Mouse (Mus musculus) hindbrain, embryonic 15.5 days (tissue): ENCODE results near the gene Cdk12. TPM values are rescaled to one million over a fixed set of nuclear protein-coding genes. Genes with fewer than 3 reads are reported as not detected.

Source experiments
- ATAC-seq: fragments of 200-750 bp; cut with Nextera tagmentation; 2 replicates; pipeline ENCODE4 v1.8.0; 2017; ENCODE audit warnings: low read depth, moderate number of reproducible peaks, moderate TSS enrichment; ENCODE audit not compliant: low FRiP score
- H3K27ac ChIP-seq: fragments of 300-500 bp; sonication (generic); replicated peaks from 2 replicates; pipeline ENCODE4 v1.5.1; 2015; ENCODE audit warnings: mild to moderate bottlenecking, inconsistent platforms
- H3K27me3 ChIP-seq: fragments of 300-500 bp; sonication (generic); 2 replicates; pipeline ENCODE4 v1.6.1; 2015; ENCODE audit warnings: control low read depth, inconsistent platforms
- H3K36me3 ChIP-seq: fragments of 300-500 bp; sonication (generic); 2 replicates; pipeline ENCODE4 v1.6.1; 2015; ENCODE audit warnings: control low read depth, inconsistent platforms
- H3K4me1 ChIP-seq: fragments of 300-500 bp; sonication (generic); replicated peaks from 2 replicates; pipeline ENCODE4 v1.6.1; 2015; ENCODE audit warnings: control low read depth, inconsistent platforms
- H3K4me2 ChIP-seq: fragments of 300-500 bp; sonication (generic); 2 replicates; pipeline ENCODE4 v1.6.1; 2015; ENCODE audit warnings: moderate library complexity, mild to moderate bottlenecking, inconsistent platforms
- H3K4me3 ChIP-seq: fragments of 300-500 bp; sonication (generic); 2 replicates; pipeline ENCODE4 v1.5.1; 2015; ENCODE audit warnings: mild to moderate bottlenecking, inconsistent platforms
- H3K9ac ChIP-seq: fragments of 300-500 bp; sonication (generic); 2 replicates; pipeline ENCODE4 v1.6.1; 2015; ENCODE audit warnings: inconsistent platforms
- H3K9me3 ChIP-seq: fragments of 300-500 bp; sonication (generic); 2 replicates; pipeline ENCODE4 v1.6.1; 2016; ENCODE audit warnings: control low read depth, inconsistent platforms
- WGBS: fragments of 180-500 bp; shearing (Covaris S2); methylation state at CpG from one replicate; pipeline ENCODE4 v1.1.7; 2015; 5-methylcytosine and 5-hydroxymethylcytosine counted together
- polyA plus RNA-seq: library from polyadenylated mRNA; unstranded; fragments of >200 nt; fragmentation: Nextera tagmentation; extraction: Ambion mirVana; gene quantifications from 2 replicates; pipeline ENCODE4 v1.2.1, GENCODE M21; 2015

The Cdk12 gene
- polyA plus RNA-seq, 1 experiment from 2014 or later = 8.4 TPM

DNA sequence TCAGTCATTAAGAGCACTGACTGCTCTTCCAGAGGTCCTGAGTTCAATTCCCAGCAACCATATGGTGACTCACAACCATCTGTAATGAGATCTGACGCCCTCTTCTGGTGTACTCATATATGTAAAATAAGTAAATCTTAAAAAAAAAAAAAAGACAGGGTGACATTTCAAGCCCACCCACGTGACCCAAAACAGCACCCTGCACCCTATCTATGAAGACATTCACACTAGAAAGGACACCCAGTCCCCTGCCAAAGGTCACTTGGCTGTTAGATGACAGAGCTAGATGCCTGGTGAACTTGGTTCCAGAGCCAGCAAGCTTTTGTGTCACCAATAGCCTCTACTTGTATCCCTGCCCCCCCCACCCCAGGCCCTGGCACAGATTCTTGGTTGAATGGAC is 90.2 kb downstream of the Cdk12 start:
- Histone ChIP-seq H3K4me2 (no peak overlapping the region), H3K27me3 (0 out of 2 replicates have a peak, but pooled peaks cover under 1% of the 10 kb centered on the region), H3K27ac (no peak overlapping the region), H3K9me3 (no peaks in the 10 kb centered on the region), H3K36me3 (no peaks in the 10 kb centered on the region), H3K4me3 (no peak overlapping the region), H3K4me1 (peaks cover 62% of the 10 kb centered on the region), H3K9ac (no peak overlapping the region)
- no peak for ATAC-seq
- 44% methylated on average over 2 of the region's 2 CpGs for WGBS

DNA sequence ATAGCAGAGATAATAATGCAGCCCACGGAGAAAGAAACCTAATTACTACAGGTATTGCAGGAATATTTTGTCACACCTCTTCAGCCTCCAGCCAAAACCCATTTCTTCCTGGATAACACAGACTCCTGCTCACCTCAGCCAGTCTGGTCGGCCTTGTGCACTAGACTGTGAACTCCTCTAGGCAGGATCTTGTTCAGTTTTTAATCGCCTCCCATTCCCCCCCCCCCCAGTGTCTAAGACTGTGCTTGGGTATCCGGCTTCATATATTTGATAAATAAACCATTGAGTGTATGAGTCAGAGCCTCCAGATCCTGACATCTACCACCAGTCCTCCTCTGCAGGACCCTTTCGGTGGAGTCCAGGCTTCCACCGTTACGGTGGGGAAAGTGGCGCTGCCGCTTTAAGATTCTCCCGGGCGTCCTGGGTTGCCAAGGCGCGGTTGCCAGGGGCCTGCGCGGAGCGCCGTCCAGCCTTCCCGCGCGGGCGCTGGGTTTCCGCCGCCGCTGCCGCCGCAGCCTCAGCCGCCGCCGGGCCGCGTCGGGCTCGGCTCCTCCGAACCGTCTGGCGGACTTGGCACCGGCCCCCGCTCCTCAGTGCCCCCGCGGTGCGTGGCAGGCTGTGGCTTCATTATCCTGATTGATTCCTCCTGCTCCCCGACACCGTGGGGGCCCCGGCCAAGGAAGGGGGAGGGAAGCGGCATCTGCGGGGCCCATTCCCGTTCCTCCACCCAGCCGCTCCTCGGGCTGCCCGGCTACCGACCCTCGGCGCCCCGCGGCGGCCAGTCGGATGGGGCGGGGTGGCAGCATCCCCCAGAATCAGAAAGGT is 91.5 kb downstream of the Cdk12 start:
- no peaks in the 10 kb centered on the region for H3K36me3 ChIP-seq
- peaks cover 65% of the 10 kb centered on the region for H3K4me1 ChIP-seq
- peak overlapping the region; percentile 74 for H3K4me2 ChIP-seq
- peak overlapping the region; percentile 80 for H3K27ac ChIP-seq
- H3K9ac ChIP-seq = peak overlapping the region; percentile 59
- under 1% methylated on average over 58 of the region's 58 CpGs for WGBS
- 0 out of 2 replicates have a peak, but pooled peaks cover 4% of the 10 kb centered on the region for H3K27me3 ChIP-seq
- peak; percentile 80 for ATAC-seq
- peak overlapping the region; percentile 58 for H3K4me3 ChIP-seq
- H3K9me3 ChIP-seq = no peaks in the 10 kb centered on the region

- 0 out of 2 replicates have a peak, but pooled peaks have one; percentile 7 for ATAC-seq
- peak overlapping the region; percentile 59 for H3K9ac ChIP-seq
- WGBS = 4% methylated on average over 9 of the region's 9 CpGs
- H3K27ac ChIP-seq = peak overlapping the region; percentile 80
- H3K4me2 ChIP-seq = peak overlapping the region; percentile 74
- no peaks in the 10 kb centered on the region for H3K9me3 ChIP-seq
- no peaks in the 10 kb centered on the region for H3K36me3 ChIP-seq
- H3K4me3 ChIP-seq = peak overlapping the region; percentile 58
- H3K27me3 ChIP-seq = 0 out of 2 replicates have a peak, but pooled peaks cover 4% of the 10 kb centered on the region
- peaks cover 58% of the 10 kb centered on the region for H3K4me1 ChIP-seq
These were observed 92.2 kb downstream of the Cdk12 start for GRCm38 (mm10) chr11:98295013-98295585.

- H3K27me3 ChIP-seq = peaks cover 6% of the 10 kb centered on the region; the same call in 1 of the 2 replicates
- H3K9ac ChIP-seq = 0 out of 2 replicates have a peak overlapping the region, but pooled peaks have one; percentile 6
- no peaks in the 10 kb centered on the region for H3K9me3 ChIP-seq
- H3K4me2 ChIP-seq = peak overlapping the region; percentile 74
- no peak overlapping the region for H3K4me3 ChIP-seq
- H3K36me3 ChIP-seq = no peaks in the 10 kb centered on the region
- 2% methylated on average over 5 of the region's 5 CpGs for WGBS
- ATAC-seq = peak; percentile 39
- peaks cover 52% of the 10 kb centered on the region for H3K4me1 ChIP-seq
- peak overlapping the region; percentile 27; the same call in 1 of the 2 replicates for H3K27ac ChIP-seq
These were observed 93.4 kb downstream of the Cdk12 start for GRCm38 (mm10) chr11:98296277-98296676.

DNA sequence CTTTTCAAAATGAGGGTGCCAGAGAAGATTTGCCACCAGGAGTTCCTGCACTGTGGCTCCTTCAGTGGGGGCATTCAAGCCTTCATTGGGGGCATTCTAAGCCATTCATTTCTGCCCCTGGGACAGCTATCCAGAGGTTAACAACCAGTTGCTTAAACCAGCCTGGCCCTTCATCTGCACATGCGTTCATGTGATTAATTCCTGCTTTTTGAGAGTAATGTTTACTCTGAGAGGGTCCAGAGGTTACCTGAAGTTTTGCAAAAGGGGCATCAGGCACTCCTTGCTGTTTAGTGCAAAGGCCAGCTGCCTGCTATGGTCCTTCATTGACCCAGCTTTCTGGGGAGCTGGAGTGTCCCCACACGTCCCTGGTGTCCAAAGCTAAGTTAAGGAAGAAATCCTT is 94.1 kb downstream of the Cdk12 start:
- Histone ChIP-seq H3K4me3 (no peak overlapping the region), H3K4me1 (peaks cover 52% of the 10 kb centered on the region), H3K4me2 (no peak overlapping the region), H3K36me3 (no peaks in the 10 kb centered on the region), H3K9ac (no peak overlapping the region), H3K27ac (no peak overlapping the region), H3K27me3 (peaks cover 6% of the 10 kb centered on the region; the same call in 1 of the 2 replicates), H3K9me3 (no peaks in the 10 kb centered on the region)
- WGBS = 57% methylated on average over 2 of the region's 2 CpGs
- no peak for ATAC-seq

DNA sequence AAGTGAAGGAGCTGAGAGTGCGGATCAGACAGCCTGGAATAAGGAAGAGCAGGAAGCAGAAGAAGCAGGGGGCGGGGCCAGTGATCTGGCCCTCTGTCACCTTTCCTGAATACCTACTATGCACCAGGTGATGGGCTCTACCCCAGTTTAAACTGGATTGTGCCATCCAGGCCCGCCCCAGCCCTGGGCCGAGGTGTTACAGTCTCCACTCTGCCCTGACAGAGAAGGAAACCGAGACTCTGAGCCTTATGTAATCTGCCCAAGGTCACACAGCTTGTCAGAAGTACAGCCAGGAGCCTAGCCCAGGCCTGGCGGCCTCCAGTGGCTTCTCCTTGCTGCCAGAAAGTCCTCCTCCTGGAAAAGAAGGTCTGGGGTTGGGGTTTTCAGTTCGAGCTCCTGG is 94.9 kb downstream of the Cdk12 start:
- Histone ChIP-seq H3K27me3 (peaks cover 6% of the 10 kb centered on the region; the same call in 1 of the 2 replicates), H3K27ac (0 out of 2 replicates have a peak overlapping the region, but pooled peaks have one; percentile 36), H3K36me3 (no peaks in the 10 kb centered on the region), H3K4me1 (peaks cover 52% of the 10 kb centered on the region), H3K9ac (no peak overlapping the region), H3K4me3 (no peak overlapping the region), H3K4me2 (no peak overlapping the region), H3K9me3 (no peaks in the 10 kb centered on the region)
- WGBS = 23% methylated on average over 7 of the region's 7 CpGs
- ATAC-seq = no peak

DNA sequence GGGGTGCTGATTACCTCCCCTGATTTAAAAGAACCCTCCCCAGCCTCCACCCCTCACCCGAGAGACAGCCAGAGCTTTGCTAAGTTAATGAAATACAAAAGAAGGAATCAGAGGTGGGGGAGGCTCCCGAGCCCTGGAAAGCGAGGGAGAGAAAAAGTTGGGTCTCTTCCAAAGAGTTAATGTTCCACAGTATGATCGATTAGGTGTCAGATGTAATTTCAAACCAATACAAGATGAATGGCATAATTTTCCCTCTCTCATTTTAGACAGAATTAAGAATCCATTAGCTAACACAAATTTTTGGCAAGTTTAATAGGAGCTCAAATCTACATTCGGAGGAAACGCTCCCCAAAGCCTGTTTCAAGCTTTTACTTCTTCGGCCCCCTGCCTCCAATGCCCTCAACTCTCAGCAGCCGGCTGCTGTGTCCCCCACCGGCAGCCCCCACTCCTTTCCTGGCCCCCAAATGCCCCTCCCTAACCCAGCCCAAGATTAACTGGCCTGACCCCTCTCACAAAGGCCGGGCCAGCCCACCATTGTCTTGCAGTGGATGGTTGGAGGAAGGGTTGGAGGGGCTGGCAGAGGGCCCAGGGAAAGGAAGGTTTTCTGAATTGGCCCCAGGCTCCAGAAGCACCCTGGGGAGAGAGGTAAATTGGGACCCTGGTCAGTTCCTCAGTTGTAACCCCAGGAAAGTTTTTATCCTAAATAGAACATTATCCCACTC is 95.8 kb downstream of the Cdk12 start:
- 6% methylated on average over 10 of the region's 10 CpGs for WGBS
- H3K9me3 ChIP-seq = no peaks in the 10 kb centered on the region
- peaks cover 6% of the 10 kb centered on the region; the same call in 1 of the 2 replicates for H3K27me3 ChIP-seq
- H3K4me2 ChIP-seq = no peak overlapping the region
- H3K36me3 ChIP-seq = no peaks in the 10 kb centered on the region
- H3K27ac ChIP-seq = peak overlapping the region; percentile 37; the same call in 1 of the 2 replicates
- no peak overlapping the region for H3K9ac ChIP-seq
- ATAC-seq = no peak
- peaks cover 47% of the 10 kb centered on the region for H3K4me1 ChIP-seq
- H3K4me3 ChIP-seq = no peak overlapping the region

DNA sequence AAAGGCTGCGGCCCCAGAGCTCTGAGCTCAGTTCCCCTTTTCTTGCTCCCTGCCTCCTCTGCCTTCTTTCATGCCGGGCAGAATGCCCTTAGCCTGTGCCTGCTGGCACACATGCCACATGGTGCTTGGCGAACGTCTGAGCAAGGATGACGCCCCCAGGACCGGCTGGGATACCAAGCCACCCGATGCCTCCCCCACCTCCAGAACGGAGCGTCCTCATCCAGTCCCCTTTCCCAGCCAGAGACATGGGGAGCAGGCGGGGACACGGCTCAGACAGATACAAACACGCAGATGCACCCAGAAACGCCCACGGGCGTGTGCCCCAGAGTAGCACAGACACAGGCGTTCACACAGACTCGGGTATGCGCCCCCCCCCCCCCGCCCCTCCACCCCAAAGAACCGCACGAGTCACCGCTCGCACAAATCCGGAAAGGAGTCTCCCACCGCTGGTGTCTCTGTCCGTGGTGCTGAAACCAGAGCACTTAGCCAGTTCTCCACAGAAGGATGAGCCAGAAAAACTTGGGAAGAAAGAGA is 111.0 kb downstream of the Cdk12 start:
- H3K27ac ChIP-seq = no peak overlapping the region
- no peaks in the 10 kb centered on the region for H3K36me3 ChIP-seq
- H3K4me2 ChIP-seq = peak overlapping the region; percentile 43
- H3K9me3 ChIP-seq = no peaks in the 10 kb centered on the region
- WGBS = 2% methylated on average over 26 of the region's 26 CpGs
- 0 out of 2 replicates have a peak overlapping the region, but pooled peaks have one; percentile 7 for H3K4me3 ChIP-seq
- H3K9ac ChIP-seq = no peak overlapping the region
- peaks cover 18% of the 10 kb centered on the region for H3K4me1 ChIP-seq
- peaks cover 73% of the 10 kb centered on the region for H3K27me3 ChIP-seq
- ATAC-seq = no peak; the same call in 1 of the 2 replicates

DNA sequence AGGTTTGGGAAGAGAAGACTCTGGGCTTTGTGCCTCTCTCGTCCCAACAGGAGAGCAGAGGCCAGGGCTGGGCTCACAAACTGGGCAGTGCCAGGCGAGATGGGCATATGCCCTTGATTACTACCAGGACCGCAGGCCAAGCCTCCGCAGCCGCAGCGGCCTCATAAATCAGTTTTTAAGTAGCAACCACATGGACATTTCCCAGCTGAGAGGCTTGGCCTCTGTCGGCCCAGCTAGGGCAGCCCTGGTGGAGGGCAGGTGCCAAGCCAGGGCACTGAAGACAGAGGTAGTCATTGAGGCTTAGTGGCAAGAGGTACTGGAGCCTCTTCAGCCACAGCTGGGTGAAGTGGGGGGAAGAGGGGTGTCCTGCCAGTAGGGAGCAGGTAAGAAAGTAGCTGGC is 114.6 kb downstream of the Cdk12 start:
- H3K4me1 ChIP-seq = peaks cover 41% of the 10 kb centered on the region
- H3K9me3 ChIP-seq = no peaks in the 10 kb centered on the region
- no peak overlapping the region for H3K27ac ChIP-seq
- no peak for ATAC-seq
- no peaks in the 10 kb centered on the region for H3K36me3 ChIP-seq
- no peak overlapping the region for H3K4me2 ChIP-seq
- 2% methylated on average over 7 of the region's 7 CpGs for WGBS
- H3K9ac ChIP-seq = no peak overlapping the region
- peaks cover 81% of the 10 kb centered on the region for H3K27me3 ChIP-seq
- no peak overlapping the region for H3K4me3 ChIP-seq

GRCm38 (mm10) chr11:98318421-98319116 is 115.7 kb downstream of the Cdk12 start:
- Histone ChIP-seq H3K4me1 (peaks cover 41% of the 10 kb centered on the region), H3K9me3 (no peaks in the 10 kb centered on the region), H3K9ac (no peak overlapping the region), H3K27me3 (peaks cover 84% of the 10 kb centered on the region), H3K4me2 (peak overlapping the region; percentile 26), H3K27ac (peak overlapping the region; percentile 67), H3K36me3 (no peaks in the 10 kb centered on the region), H3K4me3 (no peak overlapping the region)
- ATAC-seq = no peak
- WGBS = 2% methylated on average over 14 of the region's 14 CpGs

GRCm38 (mm10) chr11:98319120-98319519 is 116.3 kb downstream of the Cdk12 start:
- Histone ChIP-seq H3K27ac (peak overlapping the region; percentile 67), H3K36me3 (no peaks in the 10 kb centered on the region), H3K4me1 (peaks cover 37% of the 10 kb centered on the region; the same call in 1 of the 2 replicates), H3K9ac (no peak overlapping the region), H3K4me2 (peak overlapping the region; percentile 26; the same call in 1 of the 2 replicates), H3K9me3 (no peaks in the 10 kb centered on the region), H3K4me3 (no peak overlapping the region), H3K27me3 (peaks cover 85% of the 10 kb centered on the region)
- WGBS = 2% methylated on average over 15 of the region's 15 CpGs
- ATAC-seq = no peak
